Mouse (Mus musculus): ENCODE measurements around the gene 1700013H16Rik. TPM values are rescaled to one million over a fixed set of nuclear protein-coding genes. Genes with fewer than 3 reads are reported as not detected.
"Not testable (repeated sequence)": the region's sequence is repeated elsewhere in the genome, so short reads cannot be mapped to it uniquely, and the experiment has no call there.

1700013H16Rik gene
- total RNA-seq (2014; fragmentation: Nextera tagmentation) (not detected in 2 replicates), total RNA-seq (2017) (not detected in 2 replicates)

GRCm38 (mm10) chrX:53757736-53758135 lies at the start of gene 1700013H16Rik:
Gene 1700013H16Rik (minus strand): TSS chrX:53757831.
- ATAC-seq (replicated peaks; ENCODE audit: low FRiP score, low TSS enrichment, poor library complexity, severe bottlenecking): no peak

DNA sequence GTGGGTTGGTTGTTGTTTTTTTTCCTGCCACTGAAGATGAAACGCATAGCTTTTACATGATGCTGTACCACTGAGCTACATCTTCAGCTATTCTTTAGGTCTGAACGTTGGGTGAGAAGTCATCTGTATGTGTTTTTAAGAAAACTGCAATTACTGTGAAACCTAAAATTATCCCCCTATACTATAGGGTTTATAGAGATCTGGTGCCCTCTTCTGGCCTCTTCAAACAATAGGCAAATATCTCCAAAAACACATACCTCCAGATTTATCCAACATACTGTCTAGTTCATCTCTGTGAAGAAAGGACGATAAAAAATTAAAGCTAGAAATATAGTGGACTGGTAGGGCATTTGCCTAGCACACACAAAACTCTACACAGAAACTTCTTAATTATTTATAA lies 41.4 kb upstream of the 1700013H16Rik start:
- no peak for ATAC-seq (replicated peaks; ENCODE audit: low FRiP score, low TSS enrichment, poor library complexity, severe bottlenecking)

- ATAC-seq (replicated peaks; ENCODE audit: low FRiP score, low TSS enrichment, poor library complexity, severe bottlenecking): not testable (repeated sequence)
Observed at GRCm38 (mm10) chrX:53797519-53797918, 39.9 kb upstream of the 1700013H16Rik start, which contains the start of gene Xlr. Gene Xlr (minus strand): TSS chrX:53797706.

DNA sequence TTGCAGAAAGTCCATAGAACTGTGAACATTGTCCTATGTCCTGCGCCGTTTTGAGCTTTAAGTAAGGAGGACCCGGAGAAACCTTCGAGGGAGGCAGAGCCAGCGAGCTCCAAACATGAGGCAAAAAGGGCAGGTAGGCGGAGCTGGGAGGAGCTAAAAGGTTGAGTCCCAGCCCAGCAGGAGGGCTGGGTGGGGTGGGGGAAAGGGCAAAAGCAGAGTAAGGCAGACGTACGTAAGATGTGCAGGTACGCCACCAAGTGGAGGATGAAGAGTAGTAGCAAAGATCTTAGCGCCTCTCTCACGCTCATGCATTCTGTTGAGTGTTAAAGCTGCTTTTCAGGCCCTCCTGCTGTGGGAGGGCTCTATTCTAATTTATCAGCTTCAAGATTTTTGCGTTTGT lies 18.6 kb upstream of the 1700013H16Rik start, which contains the start of gene Zfp36l3:
Gene Zfp36l3, minus strand, starts transcription at position 119 of the 400 bp plus-strand sequence.
- no peak for ATAC-seq (replicated peaks; ENCODE audit: low FRiP score, low TSS enrichment, poor library complexity, severe bottlenecking)

GRCm38 (mm10) chrX:53752851-53753250 lies 4.8 kb downstream of the 1700013H16Rik start:
- no peak for ATAC-seq (replicated peaks; ENCODE audit: low FRiP score, low TSS enrichment, poor library complexity, severe bottlenecking)

- ATAC-seq (replicated peaks; ENCODE audit: low FRiP score, low TSS enrichment, poor library complexity, severe bottlenecking): no peak
Observed at GRCm38 (mm10) chrX:53728967-53729366, 28.7 kb downstream of the 1700013H16Rik start.

- ATAC-seq (replicated peaks; ENCODE audit: low FRiP score, low TSS enrichment, poor library complexity, severe bottlenecking): no peak
Observed at GRCm38 (mm10) chrX:53724596-53724995, 33.0 kb downstream of the 1700013H16Rik start, which contains the start of gene 4930502E18Rik. Gene 4930502E18Rik (plus strand): TSS chrX:53724826.

- ATAC-seq (replicated peaks; ENCODE audit: low FRiP score, low TSS enrichment, poor library complexity, severe bottlenecking): no peak
Observed at GRCm38 (mm10) chrX:53716323-53717182, 41.1 kb downstream of the 1700013H16Rik start.

DNA sequence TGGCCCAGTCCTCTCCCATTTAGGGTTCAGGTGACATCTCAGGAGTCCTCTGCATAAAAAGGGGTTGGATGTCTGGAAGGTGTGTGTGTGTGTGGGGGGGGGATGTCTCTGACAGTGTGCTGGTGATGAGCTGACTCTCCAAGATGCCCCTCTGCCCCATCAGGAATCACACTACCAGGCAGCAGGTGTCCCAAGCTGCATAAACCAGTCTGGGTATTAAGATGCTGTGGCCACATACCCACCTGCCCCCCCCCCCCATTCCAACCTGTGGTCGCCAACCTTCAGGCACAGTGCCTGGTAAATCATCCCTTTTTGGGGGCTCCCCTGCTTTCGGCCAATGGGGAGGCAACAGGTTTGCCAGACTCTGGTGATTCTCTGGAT lies 41.7 kb downstream of the 1700013H16Rik start:
- no peak for ATAC-seq (replicated peaks; ENCODE audit: low FRiP score, low TSS enrichment, poor library complexity, severe bottlenecking)

GRCm38 (mm10) chrX:53702673-53703072 lies 55.0 kb downstream of the 1700013H16Rik start:
- no peak for ATAC-seq (replicated peaks; ENCODE audit: low FRiP score, low TSS enrichment, poor library complexity, severe bottlenecking)

DNA sequence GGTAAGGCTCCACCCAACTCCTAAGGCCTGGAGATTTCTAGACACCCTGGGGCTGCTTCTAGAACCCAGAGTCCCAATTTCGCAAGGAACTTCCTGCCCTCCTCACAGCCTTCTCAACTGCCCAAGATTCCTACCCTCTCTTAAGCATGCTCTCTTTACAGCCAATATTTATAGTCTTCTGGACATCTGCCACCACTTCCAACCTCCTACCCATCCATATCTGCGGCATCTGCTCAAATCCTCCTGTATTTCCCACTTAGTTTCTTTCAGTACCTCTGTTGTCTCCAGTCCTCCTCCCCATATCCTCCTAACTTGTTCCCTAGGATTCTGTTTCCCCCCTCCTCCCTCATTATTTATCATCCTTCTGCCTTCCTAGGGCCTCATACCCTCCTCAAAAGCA lies 58.4 kb downstream of the 1700013H16Rik start:
- ATAC-seq (replicated peaks; ENCODE audit: low FRiP score, low TSS enrichment, poor library complexity, severe bottlenecking): no peak

- ATAC-seq (replicated peaks; ENCODE audit: low FRiP score, low TSS enrichment, poor library complexity, severe bottlenecking): no peak
Observed at GRCm38 (mm10) chrX:53694008-53694777, 63.4 kb downstream of the 1700013H16Rik start.

GRCm38 (mm10) chrX:53693141-53693540 lies 64.5 kb downstream of the 1700013H16Rik start:
- ATAC-seq (replicated peaks; ENCODE audit: low FRiP score, low TSS enrichment, poor library complexity, severe bottlenecking): no peak

Other genes with a start within 250 kb of the 1700013H16Rik start
- gene Rtl8c, start 149.8 kb downstream of the 1700013H16Rik start, total RNA-seq (2014; fragmentation: Nextera tagmentation): not detected in 2 replicates
- 11.2 TPM in 1 of 2 replicates, not detected in the other for gene Rtl8c, start 149.8 kb downstream of the 1700013H16Rik start, total RNA-seq (2017)
- not detected in 2 replicates for gene Gm14597, start 148.9 kb downstream of the 1700013H16Rik start, total RNA-seq (2014; fragmentation: Nextera tagmentation)
- not detected in 2 replicates for gene Gm14597, start 148.9 kb downstream of the 1700013H16Rik start, total RNA-seq (2017)
- 6.0 and 10.0 TPM in 2 replicates for gene Rtl8a, start 114.1 kb downstream of the 1700013H16Rik start, total RNA-seq (2014; fragmentation: Nextera tagmentation)
- 5.1 and 6.7 TPM in 2 replicates for gene Rtl8a, start 114.1 kb downstream of the 1700013H16Rik start, total RNA-seq (2017)
- gene Rtl8b, start 87.4 kb downstream of the 1700013H16Rik start, total RNA-seq (2014; fragmentation: Nextera tagmentation): 4.1 and 14.3 TPM in 2 replicates
- gene Rtl8b, start 87.4 kb downstream of the 1700013H16Rik start, total RNA-seq (2017): 0.14 and 0.65 TPM in 2 replicates
- gene 4930502E18Rik, start 33.0 kb downstream of the 1700013H16Rik start, total RNA-seq (2014; fragmentation: Nextera tagmentation): not detected in 2 replicates
- not detected in 2 replicates for gene 4930502E18Rik, start 33.0 kb downstream of the 1700013H16Rik start, total RNA-seq (2017)
- gene Zfp36l3, start 18.6 kb upstream of the 1700013H16Rik start, total RNA-seq (2014; fragmentation: Nextera tagmentation): not detected in 2 replicates
- gene Zfp36l3, start 18.6 kb upstream of the 1700013H16Rik start, total RNA-seq (2017): not detected in 2 replicates
- 3.8 TPM in 1 of 2 replicates, not detected in the other for gene Xlr, start 39.9 kb upstream of the 1700013H16Rik start, total RNA-seq (2014; fragmentation: Nextera tagmentation)
- gene Xlr, start 39.9 kb upstream of the 1700013H16Rik start, total RNA-seq (2017): 3.9 and 6.0 TPM in 2 replicates

Data from megakaryocyte-erythroid progenitor cell, adult 5-6 weeks (primary cell).